Mouse (Mus musculus): ENCODE results near the gene Tmem211. TPM values are rescaled to one million over a fixed set of nuclear protein-coding genes. Genes with fewer than 3 reads are reported as not detected.

The Tmem211 gene
- polyA plus RNA-seq, 1 experiment from 2014 or later = not detected

GRCm38 (mm10) chr5:113209898-113210297 lies 16.8 kb upstream of the Tmem211 start:
- H3K4me3 ChIP-seq (ENCODE audit: low read depth, low read length) = no peak overlapping the region
- no peaks in the 10 kb centered on the region for H3K36me3 ChIP-seq (replicated peaks; ENCODE audit: insufficient read depth, low read length)
- 52% methylated on average over 13 of the region's 13 CpGs for WGBS (ENCODE audit: insufficient replicate concordance)
- H3K9ac ChIP-seq (replicated peaks) = no peak overlapping the region
- H3K4me1 ChIP-seq (ENCODE audit: insufficient read depth) = peaks cover 29% of the 10 kb centered on the region
- ATAC-seq = 0 out of 2 replicates have a peak, but pooled peaks have one; percentile 14
- H3K27me3 ChIP-seq (ENCODE audit: insufficient read depth, low read length) = no peaks in the 10 kb centered on the region
- no peaks in the 10 kb centered on the region for H3K9me3 ChIP-seq (ENCODE audit: low read length)
- no peak overlapping the region for H3K4me2 ChIP-seq (ENCODE audit: low read depth, low read length)
- DNase-seq = no peak
- peak overlapping the region; percentile 51 for H3K27ac ChIP-seq (ENCODE audit: low read depth)
- TF ChIP-seq CTCF (IDR thresholded peaks at IDR 0.05; ENCODE audit: low read depth) = no peak
- no peak for TF ChIP-seq EP300 (IDR thresholded peaks at IDR 0.05; ENCODE audit: low read depth)

GRCm38 (mm10) chr5:113210314-113210713 lies 16.4 kb upstream of the Tmem211 start:
- DNase-seq (no peak), ATAC-seq (0 out of 2 replicates have a peak, but pooled peaks have one; percentile 6)
- H3K4me1 ChIP-seq (ENCODE audit: insufficient read depth) = peaks cover 29% of the 10 kb centered on the region
- H3K9ac ChIP-seq (replicated peaks) = no peak overlapping the region
- no peaks in the 10 kb centered on the region for H3K27me3 ChIP-seq (ENCODE audit: insufficient read depth, low read length)
- no peak for TF ChIP-seq EP300 (IDR thresholded peaks at IDR 0.05; ENCODE audit: low read depth)
- TF ChIP-seq CTCF (IDR thresholded peaks at IDR 0.05; ENCODE audit: low read depth) = no peak
- WGBS (ENCODE audit: insufficient replicate concordance) = 71% methylated on average over 6 of the region's 6 CpGs
- peak overlapping the region; percentile 51; the same call in 1 of the 2 replicates for H3K27ac ChIP-seq (ENCODE audit: low read depth)
- H3K36me3 ChIP-seq (replicated peaks; ENCODE audit: insufficient read depth, low read length) = no peaks in the 10 kb centered on the region
- H3K9me3 ChIP-seq (ENCODE audit: low read length) = no peaks in the 10 kb centered on the region
- no peak overlapping the region for H3K4me2 ChIP-seq (ENCODE audit: low read depth, low read length)
- H3K4me3 ChIP-seq (ENCODE audit: low read depth, low read length) = no peak overlapping the region

GRCm38 (mm10) chr5:113212156-113212835 lies 14.4 kb upstream of the Tmem211 start:
- TF ChIP-seq CTCF (IDR thresholded peaks at IDR 0.05; ENCODE audit: low read depth) (no peak), EP300 (IDR thresholded peaks at IDR 0.05; ENCODE audit: low read depth) (no peak)
- WGBS (ENCODE audit: insufficient replicate concordance) = 56% methylated on average over 10 of the region's 10 CpGs
- no peak overlapping the region for H3K9ac ChIP-seq (replicated peaks)

GRCm38 (mm10) chr5:113214041-113214440 lies 12.7 kb upstream of the Tmem211 start:
- DNase-seq (no peak), ATAC-seq (no peak)
- TF ChIP-seq EP300 (IDR thresholded peaks at IDR 0.05; ENCODE audit: low read depth) (no peak), CTCF (IDR thresholded peaks at IDR 0.05; ENCODE audit: low read depth) (no peak)
- Histone ChIP-seq H3K4me2 (ENCODE audit: low read depth, low read length) (no peak overlapping the region), H3K4me1 (ENCODE audit: insufficient read depth) (peaks cover 15% of the 10 kb centered on the region), H3K36me3 (replicated peaks; ENCODE audit: insufficient read depth, low read length) (no peaks in the 10 kb centered on the region), H3K4me3 (ENCODE audit: low read depth, low read length) (no peak overlapping the region), H3K27ac (ENCODE audit: low read depth) (no peak overlapping the region), H3K9me3 (ENCODE audit: low read length) (no peaks in the 10 kb centered on the region), H3K9ac (replicated peaks) (no peak overlapping the region), H3K27me3 (ENCODE audit: insufficient read depth, low read length) (no peaks in the 10 kb centered on the region)
- 65% methylated on average over 7 of the region's 8 CpGs for WGBS (ENCODE audit: insufficient replicate concordance)

More at GRCm38 (mm10) chr5:113212156-113212835, 14.4 kb upstream of the Tmem211 start:
- Histone ChIP-seq H3K4me1 (ENCODE audit: insufficient read depth) (peaks cover 21% of the 10 kb centered on the region), H3K4me2 (ENCODE audit: low read depth, low read length) (no peak overlapping the region), H3K27ac (ENCODE audit: low read depth) (no peak overlapping the region), H3K9me3 (ENCODE audit: low read length) (no peaks in the 10 kb centered on the region), H3K36me3 (replicated peaks; ENCODE audit: insufficient read depth, low read length) (no peaks in the 10 kb centered on the region), H3K27me3 (ENCODE audit: insufficient read depth, low read length) (no peaks in the 10 kb centered on the region), H3K4me3 (ENCODE audit: low read depth, low read length) (no peak overlapping the region)
- ATAC-seq = no peak
- no peak for DNase-seq

- Histone ChIP-seq H3K9me3 (ENCODE audit: low read length) (no peaks in the 10 kb centered on the region), H3K4me1 (ENCODE audit: insufficient read depth) (peaks cover 14% of the 10 kb centered on the region), H3K4me2 (ENCODE audit: low read depth, low read length) (no peak overlapping the region), H3K9ac (replicated peaks) (no peak overlapping the region), H3K36me3 (replicated peaks; ENCODE audit: insufficient read depth, low read length) (no peaks in the 10 kb centered on the region), H3K27me3 (ENCODE audit: insufficient read depth, low read length) (no peaks in the 10 kb centered on the region), H3K27ac (ENCODE audit: low read depth) (no peak overlapping the region), H3K4me3 (ENCODE audit: low read depth, low read length) (no peak overlapping the region)
- DNase-seq = no peak
- TF ChIP-seq EP300 (IDR thresholded peaks at IDR 0.05; ENCODE audit: low read depth) (no peak), CTCF (IDR thresholded peaks at IDR 0.05; ENCODE audit: low read depth) (no peak)
- ATAC-seq = no peak
- 53% methylated on average over 11 of the region's 11 CpGs for WGBS (ENCODE audit: insufficient replicate concordance)
Observed at GRCm38 (mm10) chr5:113214455-113214854, 12.3 kb upstream of the Tmem211 start.

- Histone ChIP-seq H3K9me3 (ENCODE audit: low read length) (no peaks in the 10 kb centered on the region), H3K4me3 (ENCODE audit: low read depth, low read length) (no peak overlapping the region), H3K4me1 (ENCODE audit: insufficient read depth) (peaks cover 10% of the 10 kb centered on the region), H3K9ac (replicated peaks) (no peak overlapping the region), H3K4me2 (ENCODE audit: low read depth, low read length) (no peak overlapping the region), H3K27me3 (ENCODE audit: insufficient read depth, low read length) (0 out of 2 replicates have a peak, but pooled peaks cover 1% of the 10 kb centered on the region), H3K27ac (ENCODE audit: low read depth) (no peak overlapping the region), H3K36me3 (replicated peaks; ENCODE audit: insufficient read depth, low read length) (no peaks in the 10 kb centered on the region)
- TF ChIP-seq CTCF (IDR thresholded peaks at IDR 0.05; ENCODE audit: low read depth) (no peak), EP300 (IDR thresholded peaks at IDR 0.05; ENCODE audit: low read depth) (no peak)
- ATAC-seq = no peak
- DNase-seq = no peak
- WGBS (ENCODE audit: insufficient replicate concordance) = 76% methylated on average over 9 of the region's 9 CpGs
Observed at GRCm38 (mm10) chr5:113215610-113216011, 11.1 kb upstream of the Tmem211 start.

Data from liver, postnatal 0 days (tissue).